ENCODE assay signal across 8 mouse cellular contexts in the genomic region with DNA sequence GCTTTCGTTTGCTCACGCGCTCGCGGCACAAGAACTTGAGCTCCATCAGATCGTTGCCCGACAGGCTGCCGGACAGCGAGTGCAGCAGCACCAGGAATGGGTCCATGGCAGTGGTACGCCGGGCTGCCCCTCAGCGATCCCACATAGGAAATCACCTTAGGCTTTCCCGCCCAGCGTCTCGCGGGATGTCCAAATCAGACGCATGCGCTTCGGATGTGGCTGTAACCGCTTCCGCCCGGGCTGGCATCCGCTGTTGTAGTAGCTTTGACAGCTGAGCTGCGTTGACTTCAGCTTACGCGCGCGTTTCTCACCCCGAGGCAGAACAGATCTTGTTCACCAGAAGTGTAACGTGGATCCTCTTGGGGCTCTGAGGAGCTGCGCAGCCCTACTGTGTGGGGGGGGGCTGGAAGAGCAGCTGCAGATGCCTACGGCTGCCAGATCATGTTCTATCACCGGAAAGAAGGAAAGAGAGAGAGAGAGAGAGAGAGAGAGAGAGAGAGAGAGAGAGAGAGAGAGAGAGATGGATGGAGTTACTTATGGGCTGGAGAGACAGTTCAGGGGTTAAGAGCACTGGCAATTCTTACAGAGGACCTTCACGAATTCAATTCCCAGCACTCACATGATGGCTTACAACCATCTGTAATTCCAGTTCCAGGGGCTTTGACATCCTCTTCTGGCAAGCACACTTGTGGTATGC. TPM values are rescaled to one million over a fixed set of nuclear protein-coding genes. Genes with fewer than 3 reads are reported as not detected.
DNase-seq lines count a peak whose midpoint lies in the region; ATAC-seq lines count a peak whose summit lies in the region.

Gene Fadd (minus strand): TSS at position 180 of the 697 bp plus-strand sequence.

- no peaks in the 10 kb centered on the region for H3K27me3 ChIP-seq in megakaryocyte, embryonic 14.5 days (replicated peaks)

- H3K4me1 ChIP-seq in megakaryocyte, embryonic 14.5 days = peaks cover 90% of the 10 kb centered on the region

- H3K9me3 ChIP-seq in megakaryocyte, embryonic 14.5 days = no peaks in the 10 kb centered on the region

- DNase-seq in ZHBTc4 (ENCODE audit: low read depth, low spot score) = peak; percentile 95
- peak; percentile 92 to 93 for DNase-seq in gastrocnemius, adult 8-10 months (ENCODE audit: low spot score in 2 of 2)
- peak; percentile 90 for DNase-seq in hindlimb bud, embryonic 11.5 days (ENCODE audit: extremely low spot score, low read depth, low spot score)
- DNase-seq in left cerebral cortex, adult 8-10 months (ENCODE audit: low spot score in 2 of 2) = peak; percentile 92 to 93
- DNase-seq in right cerebral cortex, postnatal 10 days (ENCODE audit: low spot score in 2 of 2) = peak; percentile 97
- peak; percentile 97 for DNase-seq in urinary bladder, postnatal 25 days (ENCODE audit: low spot score)

- ATAC-seq in common myeloid progenitor, adult 5-6 weeks (replicated peaks; ENCODE audit: low read depth, poor library complexity, severe bottlenecking) = peak; percentile 72

- peak within 1 kb of the TSS; percentile 98 for H3K4me3 ChIP-seq in megakaryocyte, embryonic 14.5 days (replicated peaks)

- H3K36me3 ChIP-seq in megakaryocyte, embryonic 14.5 days (replicated peaks; ENCODE audit: low read length) = peaks cover 47% of the 10 kb centered on the region

RNA-seq across cellular contexts. Expression of gene Fadd, which starts in this region (rescaled TPM):
- total RNA-seq in common myeloid progenitor, adult 5-6 weeks (2017) = 7.1 and 8.3 TPM in 2 replicates
- 1 to 10 TPM; 2.1 to 2.7 (median 2.4) TPM for total RNA-seq in gastrocnemius, adult 8-10 months (2022)
- 1 to 10 TPM; 2.8 to 3.6 (median 3.3) TPM for total RNA-seq in left cerebral cortex, adult 8-10 months (2022)
- polyA plus RNA-seq in megakaryocyte, embryonic 14.5 days (2012; ENCODE audit: insufficient read depth, low replicate concordance) = 1.5 and 5.7 TPM in 2 replicates

Comparison
In these comparisons a context has a peak if more than half of its experiments do, and no peak if none do; other contexts are left out.
1. Peak in every context shown above with its lines: DNase-seq, ATAC-seq and H3K4me3 ChIP-seq.